Mouse (Mus musculus) gastrocnemius, postnatal 14 days (tissue): Measurements from ENCODE around the gene Sh2d1b2. TPM values are rescaled to one million over a fixed set of nuclear protein-coding genes. Genes with fewer than 3 reads are reported as not detected.
"Not testable (repeated sequence)": the region's sequence is repeated elsewhere in the genome, so short reads cannot be mapped to it uniquely, and the experiment has no call there.

ENCODE experiments used
- DNase-seq: peaks from one replicate; pipeline ENCODE4 v3.0.0; 2021; ENCODE audit warnings: mixed read lengths
- intact Hi-C: fragments of 180-260 bp; cut with DNase I; formaldehyde crosslinking; loops from one replicate; pipeline ENCODE4 v1.15.1; 2025; ENCODE audit warnings: low total_unique reads
- long read RNA-seq, 2 experiments: library from polyadenylated mRNA; stranded (forward); transcript quantifications; one replicate each; pipeline ENCODE4 v2.0.0; 2021
- total RNA-seq, 2 experiments: library from RNA; stranded (reverse); gene quantifications; 2 replicates each; pipeline ENCODE4 v1.2.3; 2021

Sh2d1b2 gene
- total RNA-seq: not detected
- long read RNA-seq, experiment 1: 0 reads
- long read RNA-seq, experiment 2: 0 reads

DNA sequence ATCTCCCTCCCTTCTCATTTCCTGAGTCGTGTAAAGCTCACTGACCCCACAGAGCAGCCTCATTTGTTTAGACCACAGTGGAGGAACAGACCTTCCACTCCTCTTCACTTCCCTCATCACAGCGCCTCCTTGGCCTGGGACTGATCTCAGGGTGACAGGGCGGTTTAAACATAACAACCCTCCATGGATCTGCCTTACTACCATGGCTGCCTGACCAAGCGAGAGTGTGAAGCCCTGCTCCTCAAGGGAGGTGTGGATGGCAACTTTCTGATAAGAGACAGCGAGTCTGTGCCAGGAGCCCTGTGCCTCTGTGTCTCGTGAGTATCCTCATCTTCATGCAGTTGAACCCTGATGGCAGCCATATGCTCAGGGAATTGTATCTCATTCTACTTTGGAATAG, at the start of gene Sh2d1b2:
TSS of gene Sh2d1b2 (plus strand) at position 62 of the 400 bp plus-strand sequence.
- intact Hi-C loops, DNase-seq: not testable (repeated sequence)

- no peak for DNase-seq
- intact Hi-C loops: no loop called here
These were observed 47.4 kb upstream of the Sh2d1b2 start for GRCm38 (mm10) chr1:170185137-170185536.

DNA sequence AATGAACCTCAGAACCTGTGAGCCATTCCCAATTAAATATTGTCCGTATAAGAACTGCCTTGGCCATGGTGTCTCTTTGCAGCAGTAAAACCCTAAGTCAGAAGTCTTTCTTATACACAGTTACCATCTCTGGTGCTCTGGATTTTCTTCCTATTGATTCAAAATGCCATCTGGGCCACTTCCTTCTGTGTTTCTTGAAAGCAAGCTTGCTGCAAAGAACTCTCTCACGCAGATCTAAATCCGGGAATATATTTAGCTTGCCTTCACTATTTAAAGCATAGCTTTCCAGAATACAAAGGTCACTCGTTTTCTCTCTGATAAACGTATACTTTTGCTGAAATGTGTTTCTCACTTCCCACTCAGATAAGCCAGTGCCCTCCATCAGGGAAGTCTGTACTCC, 46.0 kb upstream of the Sh2d1b2 start:
- no peak for DNase-seq
- intact Hi-C loops: no loop called here

GRCm38 (mm10) chr1:170188601-170189000, 43.9 kb upstream of the Sh2d1b2 start:
- peak; percentile 68 for DNase-seq
- intact Hi-C loops: no loop called here

- DNase-seq: no peak
- intact Hi-C loops: no loop called here
These were observed 42.3 kb upstream of the Sh2d1b2 start for GRCm38 (mm10) chr1:170190225-170190624.

- intact Hi-C loops: no loop called here
- DNase-seq: no peak
These were observed 40.6 kb upstream of the Sh2d1b2 start for GRCm38 (mm10) chr1:170191925-170192324.

DNA sequence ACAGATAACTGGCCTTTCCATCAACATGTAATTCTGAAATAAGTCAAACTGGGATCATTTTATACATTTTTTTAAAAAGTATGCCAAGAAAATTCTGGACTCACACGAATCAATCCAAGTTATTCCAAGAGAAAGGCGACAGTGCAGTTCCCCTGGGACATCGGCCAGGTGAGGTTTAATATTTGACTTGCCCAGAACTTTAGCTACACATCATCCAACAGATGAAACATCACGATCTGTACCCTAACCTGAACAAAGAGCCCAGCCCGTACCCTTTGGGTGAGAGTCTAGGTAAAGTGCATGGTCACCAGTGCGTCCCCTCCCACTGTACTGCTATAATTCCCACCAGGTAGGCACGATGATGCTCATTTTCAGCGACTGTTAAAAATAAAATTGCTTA, 36.3 kb upstream of the Sh2d1b2 start:
- intact Hi-C loops: no loop called here
- DNase-seq: no peak

GRCm38 (mm10) chr1:170200379-170200778, 32.2 kb upstream of the Sh2d1b2 start:
- intact Hi-C loops: no loop called here
- peak; percentile 14 for DNase-seq

GRCm38 (mm10) chr1:170206395-170206794, 26.2 kb upstream of the Sh2d1b2 start:
- intact Hi-C loops: no loop called here
- DNase-seq: no peak

GRCm38 (mm10) chr1:170213181-170213879, 19.2 kb upstream of the Sh2d1b2 start:
- intact Hi-C loops: loop anchor here (10.0 kb wide), 1 partner anchor 391 kb away; no protein-coding TSS in a partner anchor
- DNase-seq: no peak

DNA sequence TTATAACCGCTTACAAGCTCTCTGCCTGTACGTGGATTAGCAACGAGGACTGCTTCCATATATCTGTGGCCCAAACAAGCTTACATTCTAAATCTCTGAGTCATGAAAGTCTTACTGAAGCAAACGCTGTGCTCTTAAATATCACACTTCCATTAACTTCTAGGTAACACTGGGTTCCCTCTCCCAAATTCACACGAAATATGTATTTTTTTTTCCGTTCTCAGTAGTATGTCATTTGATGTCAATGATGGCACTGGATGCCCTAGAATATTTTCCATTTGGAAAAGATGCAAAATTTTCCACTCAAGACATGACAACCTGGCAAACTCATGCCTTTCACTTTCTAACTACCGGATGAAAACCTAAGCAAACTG, 18.2 kb upstream of the Sh2d1b2 start:
- intact Hi-C loops: loop anchor here (10.0 kb wide), 1 partner anchor 390 kb away; no protein-coding TSS in a partner anchor
- no peak for DNase-seq

- peak; percentile 92 for DNase-seq
- intact Hi-C loops: loop anchor here (10.0 kb wide), 1 partner anchor 390 kb away; no protein-coding TSS in a partner anchor
These were observed 17.6 kb upstream of the Sh2d1b2 start, which contains the start of gene Uhmk1 for GRCm38 (mm10) chr1:170214757-170215522. Gene Uhmk1 (minus strand): TSS chr1:170215397.

DNA sequence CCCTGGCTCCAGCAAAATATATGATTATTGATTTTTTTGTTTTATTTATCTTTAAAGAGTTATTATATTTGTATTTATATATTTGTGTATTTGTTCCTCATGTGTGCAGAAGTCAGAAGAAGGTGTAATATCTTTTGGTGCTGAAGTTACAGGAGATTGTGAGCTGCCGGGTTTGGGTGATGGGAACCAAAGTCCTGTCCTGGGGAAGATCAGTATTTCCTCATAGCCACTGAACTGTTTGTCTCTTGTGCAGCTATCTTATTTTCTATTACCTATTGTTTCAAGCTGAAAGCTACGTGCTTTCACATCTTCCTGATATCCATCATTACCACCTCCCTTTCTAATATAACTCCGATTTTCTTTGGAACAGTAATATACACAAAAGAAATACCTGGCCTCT, 17.0 kb upstream of the Sh2d1b2 start:
- no peak for DNase-seq
- intact Hi-C loops: loop anchor here (10.0 kb wide), 1 partner anchor 389 kb away; no protein-coding TSS in a partner anchor

DNA sequence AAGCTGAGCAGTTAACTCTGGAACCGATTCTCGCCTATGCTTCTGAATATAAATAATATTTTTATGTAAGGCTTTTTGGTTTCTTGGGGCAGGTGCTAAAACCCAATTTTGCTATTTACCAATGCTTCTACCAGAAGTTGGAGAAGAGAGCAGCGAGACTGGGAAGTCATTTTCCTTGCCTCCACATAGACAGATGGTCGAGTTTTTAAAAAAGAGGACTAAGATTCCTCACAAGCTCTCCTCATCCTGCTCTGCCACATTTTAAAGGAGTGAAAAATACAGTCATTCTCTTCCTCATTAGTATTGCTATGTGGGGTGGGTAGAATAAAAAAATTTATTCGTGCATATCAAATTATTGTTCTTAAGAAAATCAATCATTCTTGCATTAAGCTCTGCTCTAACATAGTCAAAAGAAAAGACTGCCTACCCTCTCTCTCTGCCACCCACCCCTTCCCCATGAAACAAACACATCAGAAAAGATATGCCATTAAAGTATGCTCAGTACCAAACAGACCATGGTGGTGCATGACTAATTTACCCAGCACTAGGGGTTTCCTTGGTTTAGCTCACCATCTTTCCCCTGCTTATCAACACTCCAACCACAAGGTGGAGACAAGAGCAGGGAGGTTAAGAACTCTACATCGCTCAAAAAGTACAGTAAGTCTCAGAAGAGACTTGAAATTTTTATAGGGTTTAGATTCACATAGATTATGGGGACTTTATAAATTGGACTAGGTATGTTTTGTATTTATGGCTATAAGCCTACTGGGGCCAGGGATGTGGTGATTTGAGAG, 14.3 kb upstream of the Sh2d1b2 start:
- intact Hi-C loops: loop anchor here (10.0 kb wide), 1 partner anchor 387 kb away; no protein-coding TSS in a partner anchor
- DNase-seq: no peak

GRCm38 (mm10) chr1:170220351-170220750, 12.2 kb upstream of the Sh2d1b2 start:
- intact Hi-C loops: no loop called here
- no peak for DNase-seq

DNA sequence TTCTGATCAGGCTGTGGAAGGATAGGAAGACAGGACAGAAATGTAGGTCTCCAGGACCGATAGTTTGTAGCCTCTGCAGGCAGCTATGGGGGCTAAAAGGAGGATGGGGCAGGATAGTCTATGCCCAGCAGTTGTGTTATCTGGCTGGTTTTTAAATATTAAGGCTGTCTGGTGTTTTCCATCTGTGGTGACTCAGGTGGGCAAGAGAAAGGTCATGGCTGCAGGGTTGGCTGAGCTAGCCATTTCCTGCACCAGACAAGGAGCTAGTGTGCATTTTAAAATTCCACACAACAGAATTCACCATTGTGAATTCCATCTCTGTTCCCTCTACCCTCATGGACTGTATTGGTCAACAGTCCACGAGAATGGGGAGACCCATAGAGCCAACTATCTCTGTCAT, 9.3 kb upstream of the Sh2d1b2 start:
- intact Hi-C loops: no loop called here
- no peak for DNase-seq

- intact Hi-C loops: no loop called here
- no peak for DNase-seq
These were observed 12.5 kb downstream of the Sh2d1b2 start for GRCm38 (mm10) chr1:170245016-170245415.

GRCm38 (mm10) chr1:170254893-170255559, 22.5 kb downstream of the Sh2d1b2 start:
- no peak for DNase-seq

DNA sequence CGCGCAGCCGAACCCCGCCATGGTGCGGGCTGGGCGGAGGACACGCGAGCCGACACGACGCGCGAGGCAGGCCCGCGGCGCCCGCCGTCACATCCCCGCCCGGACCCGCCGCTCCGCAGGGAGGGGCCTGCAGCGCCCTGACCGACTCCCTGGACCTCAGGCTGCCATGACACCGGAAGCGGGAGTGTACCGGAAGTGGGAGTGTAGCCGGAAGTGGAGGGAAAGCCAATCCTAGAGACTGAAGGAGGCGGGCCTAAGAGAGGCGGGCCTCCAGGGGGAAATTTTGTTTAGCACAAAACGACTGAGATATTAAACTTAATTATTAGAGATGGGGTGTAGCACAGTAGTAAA, 23.0 kb downstream of the Sh2d1b2 start:
- intact Hi-C loops: no loop called here
- DNase-seq: peak; percentile 84

More at GRCm38 (mm10) chr1:170254893-170255559, 22.5 kb downstream of the Sh2d1b2 start:
- intact Hi-C loops: no loop called here
